Mouse (Mus musculus) E14TG2a.4 (cell line): Measurements from ENCODE around the gene Ly6g6f.

Experiments used
- H3K27me3 ChIP-seq: 2 replicates; pipeline ENCODE4 v1.6.1; 2014; ENCODE audit warnings: low read length, control low read depth; ENCODE audit not compliant: insufficient read depth
- H3K36me3 ChIP-seq: 2 replicates; pipeline ENCODE4 v1.6.1; 2014; ENCODE audit warnings: low read length, control low read depth; ENCODE audit not compliant: insufficient read depth
- H3K4me1 ChIP-seq: replicated peaks from 2 replicates; pipeline ENCODE4 v1.6.1; 2014; ENCODE audit warnings: low read depth, low read length, control low read depth
- H3K4me3 ChIP-seq: replicated peaks from 2 replicates; pipeline ENCODE4 v1.5.1; 2014; ENCODE audit warnings: mild to moderate bottlenecking, low read length
- H3K9me3 ChIP-seq: 2 replicates; pipeline ENCODE4 v1.6.1; 2014; ENCODE audit warnings: low read length, control low read depth
- CTCF ChIP-seq: conservative IDR thresholded peaks from 2 replicates; pipeline ENCODE4 v1.5.1; 2014; ENCODE audit warnings: low read length
- NANOG ChIP-seq: IDR thresholded peaks from 2 replicates; pipeline ENCODE4 v1.6.1; 2014; ENCODE audit warnings: borderline replicate concordance, low read length, mixed read lengths
- POU5F1 ChIP-seq: IDR thresholded peaks from 2 replicates; pipeline ENCODE4 v1.6.1; 2014; ENCODE audit warnings: low read length, borderline replicate concordance

Gene Ly6g6f

DNA sequence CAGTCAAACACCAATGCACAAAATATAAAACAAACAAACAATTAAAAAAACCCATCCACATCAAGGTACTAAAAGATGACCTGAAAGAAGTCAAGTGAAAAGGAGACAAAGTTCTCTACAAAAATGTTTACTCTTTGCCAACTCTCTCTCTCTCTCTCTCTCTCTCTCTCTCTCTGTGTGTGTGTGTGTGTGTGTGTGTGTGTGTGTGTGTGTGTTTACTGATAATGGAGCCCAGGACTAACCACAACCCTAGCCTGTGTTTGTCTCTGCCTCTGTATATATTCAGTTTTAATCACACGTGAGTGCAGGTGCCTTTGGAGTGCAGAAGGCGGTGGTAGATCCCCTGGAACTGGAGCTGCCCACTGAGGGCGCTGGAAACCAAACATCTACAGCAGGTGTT lies 28.3 kb downstream of the Ly6g6f start:
- H3K9me3 ChIP-seq, result no peaks in the 10 kb centered on the region
- H3K27me3 ChIP-seq, result peaks cover 6% of the 10 kb centered on the region
- peaks cover 80% of the 10 kb centered on the region for H3K36me3 ChIP-seq
- TF ChIP-seq NANOG (no peak), CTCF (no peak), POU5F1 (no peak)
- peaks cover 71% of the 10 kb centered on the region for H3K4me1 ChIP-seq
- no peak overlapping the region for H3K4me3 ChIP-seq

DNA sequence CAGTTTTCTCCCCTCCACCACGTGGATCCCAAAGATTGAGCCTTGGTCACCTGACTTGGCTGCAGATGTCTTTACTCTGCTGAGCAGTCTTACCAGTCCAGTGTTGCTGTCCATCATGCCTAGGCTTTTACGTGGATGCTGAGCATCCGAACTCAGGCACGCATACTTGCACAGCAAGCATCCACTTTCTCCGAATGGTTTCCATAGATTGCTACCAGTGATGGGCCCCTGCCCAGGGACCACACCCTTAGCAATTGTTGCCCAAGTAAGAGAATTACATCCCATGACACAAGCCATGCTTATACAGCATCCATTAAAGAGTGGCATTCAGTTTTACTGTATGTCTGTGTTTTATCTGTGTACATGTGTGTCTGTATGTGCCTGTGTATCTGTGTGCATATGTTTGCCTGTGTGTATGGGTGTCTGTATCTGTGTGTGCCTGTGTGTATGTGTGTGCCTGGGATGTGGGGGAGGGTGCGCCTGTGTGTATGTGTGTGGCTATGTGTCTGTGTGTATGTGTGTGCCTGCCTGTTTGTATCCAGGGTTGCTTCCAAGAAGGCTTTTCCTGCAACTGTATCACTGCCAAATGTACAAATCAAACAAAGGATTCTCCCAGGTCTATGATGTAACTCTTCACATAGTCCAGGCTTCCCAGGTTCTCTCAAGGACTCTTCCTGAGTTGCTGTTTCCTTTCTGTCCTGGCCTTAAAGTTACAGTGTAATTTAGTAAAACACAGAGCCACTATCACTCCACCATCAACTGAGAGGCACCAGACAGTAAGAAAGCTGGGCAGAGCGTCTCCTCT lies 29.5 kb downstream of the Ly6g6f start:
- H3K27me3 ChIP-seq, result peaks cover 6% of the 10 kb centered on the region

DNA sequence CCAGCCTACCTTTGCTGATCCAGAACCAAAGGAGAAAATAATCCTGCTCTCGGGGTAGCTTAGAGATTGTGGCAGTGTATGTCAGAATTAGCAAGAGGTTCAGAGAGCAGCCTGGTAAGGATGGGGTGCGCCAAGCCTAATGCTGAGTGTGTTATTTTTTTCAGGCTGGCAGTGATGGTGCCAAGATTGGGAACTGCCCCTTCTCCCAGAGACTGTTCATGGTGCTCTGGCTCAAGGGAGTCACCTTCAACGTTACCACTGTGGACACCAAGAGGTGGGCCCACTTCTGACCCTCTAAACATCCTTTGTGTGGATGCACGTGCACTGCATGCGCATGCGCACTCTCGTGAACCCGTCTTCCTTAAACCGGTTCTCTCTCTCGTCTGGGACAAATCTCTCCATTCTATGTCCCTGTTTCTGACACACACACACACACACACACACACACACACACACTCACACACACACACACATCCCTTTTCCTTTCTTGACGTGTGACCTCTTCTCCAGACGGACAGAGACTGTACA lies 33.1 kb downstream of the Ly6g6f start:
- H3K4me3 ChIP-seq, result peak overlapping the region; percentile 80
- H3K9me3 ChIP-seq, result no peaks in the 10 kb centered on the region
- TF ChIP-seq NANOG, result no peak
- no peak for TF ChIP-seq CTCF
- no peak for TF ChIP-seq POU5F1
- no peaks in the 10 kb centered on the region for H3K27me3 ChIP-seq
- H3K4me1 ChIP-seq, result peaks cover 75% of the 10 kb centered on the region
- peaks cover 48% of the 10 kb centered on the region for H3K36me3 ChIP-seq

More for the DNA sequence above, 29.5 kb downstream of the Ly6g6f start:
- peaks cover 69% of the 10 kb centered on the region for H3K4me1 ChIP-seq
- TF ChIP-seq NANOG, result no peak
- TF ChIP-seq POU5F1, result no peak
- TF ChIP-seq CTCF, result no peak
- peaks cover 72% of the 10 kb centered on the region for H3K36me3 ChIP-seq
- no peak overlapping the region for H3K4me3 ChIP-seq
- H3K9me3 ChIP-seq, result no peaks in the 10 kb centered on the region

DNA sequence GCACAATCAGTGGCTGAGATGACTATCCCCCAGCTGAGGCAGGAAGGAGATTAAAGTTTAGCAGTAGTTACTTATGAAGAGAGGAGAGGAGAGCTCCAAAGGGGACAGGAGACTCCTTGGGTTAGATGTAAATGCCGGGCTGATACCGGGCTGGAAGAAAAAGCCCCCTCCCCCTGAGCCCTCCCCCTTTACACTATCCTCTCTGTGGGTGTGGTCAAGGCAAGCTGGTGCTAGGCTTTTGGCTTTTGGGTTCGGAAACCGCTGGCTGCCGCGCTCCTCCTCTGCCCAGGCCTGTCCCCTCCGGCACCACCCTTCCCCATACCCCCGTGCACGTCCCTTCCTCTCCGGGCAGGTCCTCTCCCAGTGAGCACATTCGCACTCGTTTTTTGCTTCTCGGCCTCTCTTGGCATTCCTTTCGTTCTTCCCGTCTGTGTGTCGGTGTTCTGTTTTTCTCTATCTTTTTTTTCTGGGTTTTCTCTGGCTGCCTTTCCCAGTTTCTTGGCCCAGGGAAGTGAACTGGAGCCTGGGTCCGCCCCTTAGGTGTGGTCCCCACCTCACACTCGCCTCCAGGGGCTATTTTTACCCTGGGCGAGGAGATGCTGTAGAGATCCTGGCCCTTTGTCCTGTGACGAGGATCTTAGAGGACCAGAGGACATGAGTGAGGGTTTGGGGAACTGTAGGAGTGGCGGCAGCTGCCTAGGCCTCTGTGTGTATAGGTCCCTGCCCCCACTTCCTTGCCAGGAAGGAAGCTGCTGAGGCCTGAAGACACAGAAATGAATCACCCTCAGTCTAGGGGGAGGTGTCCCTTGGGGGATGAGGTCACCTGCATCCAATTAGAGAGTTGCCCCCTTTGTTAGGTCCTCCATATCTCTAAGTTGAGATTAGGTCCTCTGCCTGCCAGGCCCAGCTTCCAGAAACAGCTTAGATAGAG lies 34.0 kb downstream of the Ly6g6f start:
- Histone ChIP-seq H3K9me3 (no peaks in the 10 kb centered on the region), H3K36me3 (peaks cover 41% of the 10 kb centered on the region), H3K27me3 (no peaks in the 10 kb centered on the region), H3K4me3 (peak overlapping the region; percentile 80), H3K4me1 (peaks cover 81% of the 10 kb centered on the region)
- no peak for TF ChIP-seq NANOG

DNA sequence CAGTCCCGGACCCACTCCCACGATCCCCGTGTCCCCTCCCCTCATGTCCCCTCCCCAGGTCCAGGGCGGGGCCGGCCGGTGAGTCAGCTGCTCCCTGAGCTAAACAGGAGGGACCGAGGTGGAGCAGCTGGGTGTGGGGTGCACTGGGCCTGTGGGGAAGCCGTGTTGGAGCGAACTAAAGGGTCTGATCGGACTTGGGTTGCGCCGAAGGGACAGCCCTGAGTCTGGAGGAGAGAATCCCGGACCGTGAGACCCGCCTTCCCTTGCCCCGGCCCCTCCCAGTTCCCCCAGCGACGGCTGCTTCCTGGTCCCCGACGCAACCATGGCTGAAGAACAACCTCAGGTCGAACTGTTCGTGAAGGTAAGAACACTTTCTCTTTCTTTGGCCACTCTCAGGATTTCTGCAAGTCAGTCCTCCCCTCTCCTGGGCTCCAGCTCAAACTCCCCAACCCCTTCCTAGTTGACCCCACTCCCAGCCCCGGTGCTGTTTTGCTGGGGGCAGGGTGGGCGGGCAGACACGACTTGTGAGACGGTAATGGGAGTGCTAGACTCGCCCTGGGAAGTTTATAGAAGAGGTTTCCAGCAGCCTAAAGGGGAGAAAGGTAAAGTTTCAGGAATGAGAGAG lies 35.2 kb downstream of the Ly6g6f start:
- Histone ChIP-seq H3K27me3 (peaks cover 7% of the 10 kb centered on the region), H3K9me3 (no peaks in the 10 kb centered on the region), H3K4me1 (peaks cover 82% of the 10 kb centered on the region), H3K4me3 (peak overlapping the region; percentile 80), H3K36me3 (peaks cover 29% of the 10 kb centered on the region)
- TF ChIP-seq NANOG (no peak), CTCF (no peak), POU5F1 (no peak)

DNA sequence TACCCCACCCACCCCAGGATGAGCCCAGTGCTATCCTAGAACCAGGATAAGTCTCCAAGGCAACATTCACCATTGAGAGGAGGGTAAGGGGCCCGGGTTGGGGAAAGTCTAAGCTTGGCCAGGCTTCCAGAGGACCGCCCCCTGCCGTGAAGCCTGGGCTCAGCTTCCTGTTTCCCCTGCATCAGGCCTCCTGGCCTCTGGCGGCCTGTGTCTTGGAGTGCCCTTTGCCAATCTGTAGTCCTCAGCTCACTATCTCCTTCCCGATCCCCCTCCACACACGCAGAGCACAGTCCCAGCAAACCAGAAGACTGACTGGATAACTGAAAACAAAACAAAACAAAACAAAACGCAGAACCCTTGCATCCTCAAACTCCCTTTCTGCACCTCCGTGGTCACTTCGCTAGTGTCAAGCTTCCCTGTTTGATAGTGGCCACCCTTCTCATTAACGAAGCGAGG lies 35.8 kb downstream of the Ly6g6f start, which contains the start of gene Clic1:
TSS of gene Clic1 (plus strand) at position 406 of the 456 bp plus-strand sequence.
- H3K9me3 ChIP-seq, result no peaks in the 10 kb centered on the region
- H3K27me3 ChIP-seq, result peaks cover 14% of the 10 kb centered on the region
- peak within 1 kb of the TSS; percentile 80 for H3K4me3 ChIP-seq
- no peak for TF ChIP-seq NANOG
- TF ChIP-seq CTCF, result no peak
- TF ChIP-seq POU5F1, result no peak
- H3K4me1 ChIP-seq, result peaks cover 84% of the 10 kb centered on the region
- H3K36me3 ChIP-seq, result peaks cover 24% of the 10 kb centered on the region

DNA sequence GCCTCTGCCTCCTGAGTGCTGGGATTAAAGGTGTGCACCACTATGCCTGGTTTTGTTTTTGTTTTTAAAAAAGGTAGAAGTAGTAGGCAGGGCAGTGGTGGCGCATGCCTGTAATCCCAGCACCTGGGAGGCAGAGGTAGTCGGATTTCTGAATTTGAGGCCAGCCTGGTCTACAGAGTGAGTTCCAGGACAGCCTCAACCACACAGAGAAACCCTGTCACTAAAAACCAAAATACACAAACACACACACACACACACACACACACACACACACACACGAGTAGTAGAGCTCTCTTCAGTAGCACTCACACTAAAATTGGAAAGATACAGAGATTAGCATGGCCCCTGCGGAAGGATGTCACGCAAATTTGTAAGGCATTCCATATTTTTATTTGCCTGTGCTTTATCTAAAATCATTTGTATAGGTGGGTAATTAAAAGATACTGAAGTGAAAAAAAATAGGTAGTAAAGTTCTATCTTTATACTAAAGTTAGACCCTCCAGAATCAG lies 36.4 kb downstream of the Ly6g6f start:
- peaks cover 80% of the 10 kb centered on the region for H3K4me1 ChIP-seq
- no peaks in the 10 kb centered on the region for H3K9me3 ChIP-seq
- H3K36me3 ChIP-seq, result peaks cover 18% of the 10 kb centered on the region
- peaks cover 20% of the 10 kb centered on the region for H3K27me3 ChIP-seq
- TF ChIP-seq CTCF, result no peak
- TF ChIP-seq NANOG, result no peak
- no peak for TF ChIP-seq POU5F1
- peak overlapping the region; percentile 80; the same call in 1 of the 2 replicates for H3K4me3 ChIP-seq
